ENCODE assay signal across 8 mouse cellular contexts in genomic region chr11:100320172-100320630, GRCm38 (mm10). TPM values are rescaled to one million over a fixed set of nuclear protein-coding genes. Genes with fewer than 3 reads are reported as not detected.
DNase-seq lines count a peak whose midpoint lies in the region; ATAC-seq and TF ChIP-seq lines count a peak whose summit lies in the region.

No protein-coding gene starts in this region.

- no peaks in the 10 kb centered on the region for H3K4me1 ChIP-seq in cortical plate, adult 2 months (ENCODE audit: control insufficient read depth, insufficient read depth, low read length)

- ATAC-seq in activated CD4-positive, CD25-positive, alpha-beta regulatory T cell, adult 4 months = peak; percentile 79
- ATAC-seq in megakaryocyte progenitor cell, adult 5-6 weeks (replicated peaks; ENCODE audit: poor library complexity) = peak; percentile 80

- peak overlapping the region; percentile 61 for H3K4me3 ChIP-seq in cortical plate, adult 2 months (ENCODE audit: insufficient read depth, low read length)

- DNase-seq in gastrocnemius, adult 8-10 months (ENCODE audit: low spot score in 2 of 2) = peak; percentile 93 to 96
- DNase-seq in induced T-regulatory cell, adult 2 months (ENCODE audit: low read depth) = peak; percentile 99
- peak; percentile 89 to 95 for DNase-seq in left cerebral cortex, adult 9 months (ENCODE audit: low spot score in 2 of 2)
- DNase-seq in right cerebral cortex, postnatal 14 days = peak; percentile 95
- DNase-seq in urinary bladder, postnatal 36 days (ENCODE audit: low spot score in 2 of 2) = peak; percentile 87 to 97

- peak overlapping the region; percentile 76 for H3K27ac ChIP-seq in cortical plate, adult 2 months (ENCODE audit: insufficient read depth, low read length)

- TF ChIP-seq CTCF in cortical plate, adult 2 months (IDR thresholded peaks at IDR 0.05; ENCODE audit: extremely low read depth, insufficient read depth, low read length) = no peak

- peak; percentile 76; the same call in 1 of the 2 replicates for TF ChIP-seq POLR2A in cortical plate, adult 2 months (IDR thresholded peaks at IDR 0.05; ENCODE audit: extremely low read depth, insufficient read depth, low read length)

RNA-seq across cellular contexts. Expression of gene Eif1, which starts 0.5 kb away (rescaled TPM):
- 1,000 to 10,000 TPM; 1,765 to 2,357 TPM for polyA plus RNA-seq in activated CD4-positive, CD25-positive, alpha-beta regulatory T cell, adult 4 months (2017; shearing (Covaris generic))
- 534 and 549 TPM in 2 replicates for polyA plus RNA-seq in cortical plate, adult 2 months (2012; rRNA removed)
- total RNA-seq in gastrocnemius, adult 8-10 months (2022) = 1,000 to 10,000 TPM; 1,612 to 1,857 (median 1,692) TPM
- 1,262 and 1,322 TPM in 2 replicates for total RNA-seq in megakaryocyte progenitor cell, adult 5-6 weeks (2015)
- total RNA-seq in megakaryocyte progenitor cell, adult 5-6 weeks (2017) = 95.6 and 142 TPM in 2 replicates

RNA-seq across cellular contexts. Expression of gene Gast, which starts 14.0 kb away (rescaled TPM):
- not detected for polyA plus RNA-seq in activated CD4-positive, CD25-positive, alpha-beta regulatory T cell, adult 4 months (2017; shearing (Covaris generic))
- polyA plus RNA-seq in cortical plate, adult 2 months (2012; rRNA removed) = 0.33 TPM in 1 of 2 replicates, not detected in the other
- total RNA-seq in gastrocnemius, adult 8-10 months (2022) = not detected
- not detected in 2 replicates for total RNA-seq in megakaryocyte progenitor cell, adult 5-6 weeks (2015)
- not detected in 2 replicates for total RNA-seq in megakaryocyte progenitor cell, adult 5-6 weeks (2017)

RNA-seq across cellular contexts. Expression of gene Hap1, which starts 35.7 kb away (rescaled TPM):
- polyA plus RNA-seq in activated CD4-positive, CD25-positive, alpha-beta regulatory T cell, adult 4 months (2017; shearing (Covaris generic)) = under 1 TPM in 1 of 2 experiments, not detected in 1; 0.87 TPM
- 76.5 and 83.3 TPM in 2 replicates for polyA plus RNA-seq in cortical plate, adult 2 months (2012; rRNA removed)
- total RNA-seq in gastrocnemius, adult 8-10 months (2022) = under 1 TPM in 2 of 4 experiments, not detected in 2; 0.16 TPM
- not detected in 2 replicates for total RNA-seq in megakaryocyte progenitor cell, adult 5-6 weeks (2015)
- total RNA-seq in megakaryocyte progenitor cell, adult 5-6 weeks (2017) = not detected in 2 replicates

RNA-seq across cellular contexts. Expression of gene Krt42, which starts 50.5 kb away (rescaled TPM):
- polyA plus RNA-seq in activated CD4-positive, CD25-positive, alpha-beta regulatory T cell, adult 4 months (2017; shearing (Covaris generic)) = not detected
- polyA plus RNA-seq in cortical plate, adult 2 months (2012; rRNA removed) = not detected in 2 replicates
- total RNA-seq in gastrocnemius, adult 8-10 months (2022) = not detected
- total RNA-seq in megakaryocyte progenitor cell, adult 5-6 weeks (2015) = not detected in 2 replicates
- total RNA-seq in megakaryocyte progenitor cell, adult 5-6 weeks (2017) = not detected in 2 replicates

RNA-seq across cellular contexts. Expression of gene Krt17, which starts 59.4 kb away (rescaled TPM):
- 1 to 10 TPM in 1 of 2 experiments, under 1 TPM in 1; 0.99 to 1.1 TPM for polyA plus RNA-seq in activated CD4-positive, CD25-positive, alpha-beta regulatory T cell, adult 4 months (2017; shearing (Covaris generic))
- polyA plus RNA-seq in cortical plate, adult 2 months (2012; rRNA removed) = 0.13 and 0.15 TPM in 2 replicates
- total RNA-seq in gastrocnemius, adult 8-10 months (2022) = not detected
- total RNA-seq in megakaryocyte progenitor cell, adult 5-6 weeks (2015) = not detected in 2 replicates
- not detected in 2 replicates for total RNA-seq in megakaryocyte progenitor cell, adult 5-6 weeks (2017)

Comparison
In these comparisons a context has a peak if more than half of its experiments do, and no peak if none do; other contexts are left out.
1. Peak in every context shown above with its lines: DNase-seq, ATAC-seq, H3K4me3 ChIP-seq and H3K27ac ChIP-seq.